Mouse (Mus musculus): Measurements from ENCODE around the gene Ube2s.

GRCm38 (mm10) chr7:4853613-4854012, 41.2 kb upstream of the Ube2s start:
- no peak for TF ChIP-seq POLR2A (IDR thresholded peaks at IDR 0.05; ENCODE audit: borderline replicate concordance, extremely low read depth, low read depth, low read length)
- no peak for TF ChIP-seq CTCF (IDR thresholded peaks at IDR 0.05; ENCODE audit: insufficient read depth, low read length)
